ENCODE assay signal across 8 mouse cellular contexts in the genomic region with DNA sequence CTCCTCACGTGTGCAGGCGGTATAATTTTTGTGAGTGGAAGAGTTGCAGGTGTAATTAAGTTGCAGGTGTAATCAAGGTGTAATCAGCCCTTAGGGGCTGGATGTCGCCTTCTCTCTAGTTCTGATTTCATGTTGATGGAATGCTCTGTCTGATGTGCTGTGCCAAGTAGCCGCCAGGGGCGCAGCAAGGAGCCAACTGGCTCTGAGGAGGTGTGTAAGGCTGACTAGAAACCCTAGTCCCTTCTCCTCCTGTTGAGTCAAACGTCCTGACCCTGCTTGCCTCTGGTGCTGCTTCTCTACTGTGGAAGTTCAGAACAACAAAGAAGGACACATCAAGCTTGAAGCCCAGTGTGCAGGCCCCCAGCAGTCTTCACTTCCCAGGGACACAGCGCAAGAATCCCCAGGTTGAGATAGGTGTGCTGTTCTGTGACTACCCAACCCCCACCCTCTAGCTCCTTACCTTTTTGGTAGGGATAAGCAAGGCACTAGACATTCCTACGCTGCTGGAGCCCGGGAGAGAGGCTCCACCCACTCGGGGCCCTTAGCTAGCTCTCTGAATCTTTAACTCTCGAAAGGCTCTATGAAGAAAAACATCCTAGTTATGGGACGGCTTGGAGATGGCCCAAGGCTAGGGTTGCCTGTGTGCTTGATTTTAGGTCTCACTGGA. TPM values are rescaled to one million over a fixed set of nuclear protein-coding genes. Genes with fewer than 3 reads are reported as not detected.
A peak's percentile ranks its signal among the peaks of the same experiment; 100 is the strongest.
DNase-seq lines count a peak whose midpoint lies in the region; ATAC-seq lines count a peak whose summit lies in the region.

No protein-coding gene starts in this region.

- peak; percentile 65 to 67 for DNase-seq in B cell, adult 2 months
- DNase-seq in NIH3T3 (ENCODE audit: low read depth): peak; percentile 82
- DNase-seq in embryo, embryonic 10 days (ENCODE audit: low spot score): peak; percentile 79
- peak; percentile 76 for DNase-seq in thymus, postnatal 14 days

- WGBS in heart, embryonic 11.5 days (ENCODE audit: insufficient replicate concordance): 15% methylated on average over 12 of the region's 12 CpGs
- 19% methylated on average over 12 of the region's 12 CpGs for WGBS in kidney, embryonic 16.5 days
- 23% methylated on average over 12 of the region's 12 CpGs for WGBS in liver, embryonic 16.5 days (ENCODE audit: insufficient replicate concordance)
- WGBS in neural tube, embryonic 14.5 days: 27% methylated on average over 12 of the region's 12 CpGs

- peak overlapping the region; percentile 6; the same call in 1 of the 2 replicates for H3K4me3 ChIP-seq in heart, embryonic 11.5 days (ENCODE audit: low read depth, low read length)
- peak overlapping the region; percentile 9; the same call in 1 of the 2 replicates for H3K4me3 ChIP-seq in kidney, embryonic 16.5 days (ENCODE audit: low read length)
- H3K4me3 ChIP-seq in liver, embryonic 16.5 days (ENCODE audit: low read depth, low read length): peak overlapping the region; percentile 18
- no peak overlapping the region for H3K4me3 ChIP-seq in neural tube, embryonic 14.5 days (ENCODE audit: low read depth, low read length)

- ATAC-seq in heart, embryonic 11.5 days (replicated peaks; ENCODE audit: insufficient number of reproducible peaks, low FRiP score, low TSS enrichment): no peak
- ATAC-seq in kidney, embryonic 16.5 days (ENCODE audit: low FRiP score, low TSS enrichment): peak; percentile 16; the same call in 1 of the 2 replicates
- ATAC-seq in liver, embryonic 16.5 days (ENCODE audit: low read depth): no peak
- ATAC-seq in neural tube, embryonic 14.5 days (ENCODE audit: low read depth): peak; percentile 29; the same call in 1 of the 2 replicates

- H3K9ac ChIP-seq in heart, embryonic 11.5 days (ENCODE audit: low read depth, low read length): no peak overlapping the region
- H3K9ac ChIP-seq in kidney, embryonic 16.5 days (replicated peaks; ENCODE audit: low read length): 0 out of 2 replicates have a peak overlapping the region, but pooled peaks have one; percentile 18
- peak overlapping the region; percentile 29 for H3K9ac ChIP-seq in liver, embryonic 16.5 days (ENCODE audit: low read depth, low read length)
- H3K9ac ChIP-seq in neural tube, embryonic 14.5 days (replicated peaks; ENCODE audit: low read depth, low read length): no peak overlapping the region

- peaks cover 22% of the 10 kb centered on the region for H3K36me3 ChIP-seq in heart, embryonic 11.5 days (ENCODE audit: control insufficient read depth, insufficient read depth, low read length)
- peaks cover 28% of the 10 kb centered on the region for H3K36me3 ChIP-seq in kidney, embryonic 16.5 days (ENCODE audit: insufficient read depth, low read length)
- H3K36me3 ChIP-seq in liver, embryonic 16.5 days (ENCODE audit: control insufficient read depth, insufficient read depth): peaks cover 25% of the 10 kb centered on the region
- H3K36me3 ChIP-seq in neural tube, embryonic 14.5 days (ENCODE audit: control insufficient read depth, insufficient read depth, low read length): peaks cover 24% of the 10 kb centered on the region

- no peaks in the 10 kb centered on the region for H3K9me3 ChIP-seq in heart, embryonic 11.5 days (replicated peaks; ENCODE audit: control insufficient read depth, low read length)
- no peaks in the 10 kb centered on the region for H3K9me3 ChIP-seq in kidney, embryonic 16.5 days (ENCODE audit: low read length)
- H3K9me3 ChIP-seq in liver, embryonic 16.5 days (replicated peaks; ENCODE audit: control insufficient read depth, low read length): no peaks in the 10 kb centered on the region
- H3K9me3 ChIP-seq in neural tube, embryonic 14.5 days (ENCODE audit: control insufficient read depth, low read length): no peaks in the 10 kb centered on the region

- peaks cover 44% of the 10 kb centered on the region for H3K4me1 ChIP-seq in heart, embryonic 11.5 days (ENCODE audit: control insufficient read depth, insufficient read depth, low read length)
- peaks cover 44% of the 10 kb centered on the region for H3K4me1 ChIP-seq in kidney, embryonic 16.5 days (ENCODE audit: insufficient read depth, low read length)
- peaks cover 63% of the 10 kb centered on the region for H3K4me1 ChIP-seq in liver, embryonic 16.5 days (ENCODE audit: control insufficient read depth, low read depth, low read length)
- peaks cover 12% of the 10 kb centered on the region; the same call in 1 of the 2 replicates for H3K4me1 ChIP-seq in neural tube, embryonic 14.5 days (ENCODE audit: control insufficient read depth, insufficient read depth, low read length)

- H3K27ac ChIP-seq in heart, embryonic 11.5 days (ENCODE audit: low read depth, low read length): peak overlapping the region; percentile 65
- peak overlapping the region; percentile 83 for H3K27ac ChIP-seq in kidney, embryonic 16.5 days (ENCODE audit: low read length)
- peak overlapping the region; percentile 75 for H3K27ac ChIP-seq in liver, embryonic 16.5 days (ENCODE audit: low read length)
- H3K27ac ChIP-seq in neural tube, embryonic 14.5 days (ENCODE audit: low read depth, low read length): no peak overlapping the region

- no peaks in the 10 kb centered on the region for H3K27me3 ChIP-seq in heart, embryonic 11.5 days (ENCODE audit: control insufficient read depth, insufficient read depth, low read length)
- no peaks in the 10 kb centered on the region for H3K27me3 ChIP-seq in kidney, embryonic 16.5 days (ENCODE audit: insufficient read depth, low read length)
- H3K27me3 ChIP-seq in liver, embryonic 16.5 days (ENCODE audit: control insufficient read depth, insufficient read depth, low read depth, low read length): no peaks in the 10 kb centered on the region
- no peaks in the 10 kb centered on the region for H3K27me3 ChIP-seq in neural tube, embryonic 14.5 days (ENCODE audit: control insufficient read depth, insufficient read depth, low read length)

- H3K4me2 ChIP-seq in heart, embryonic 11.5 days: peak overlapping the region; percentile 58
- peak overlapping the region; percentile 39 for H3K4me2 ChIP-seq in kidney, embryonic 16.5 days (replicated peaks; ENCODE audit: low read depth, low read length)
- H3K4me2 ChIP-seq in liver, embryonic 16.5 days (ENCODE audit: low read depth, low read length): peak overlapping the region; percentile 97
- no peak overlapping the region for H3K4me2 ChIP-seq in neural tube, embryonic 14.5 days (ENCODE audit: low read depth, low read length)

RNA-seq across cellular contexts. Expression of gene Cers2, which starts 3.0 kb away (rescaled TPM):
- 117 and 125 TPM in 2 replicates for polyA plus RNA-seq in heart, embryonic 11.5 days (2014; fragmentation: Nextera tagmentation; extraction: Ambion mirVana)
- polyA plus RNA-seq in kidney, embryonic 16.5 days (2015; fragmentation: Nextera tagmentation; extraction: Ambion mirVana): 208 and 209 TPM in 2 replicates
- polyA plus RNA-seq in liver, embryonic 16.5 days (2015; fragmentation: Nextera tagmentation; extraction: Ambion mirVana): 111 and 117 TPM in 2 replicates
- polyA plus RNA-seq in neural tube, embryonic 14.5 days (2014; fragmentation: Nextera tagmentation; extraction: Ambion mirVana): 75.0 and 85.1 TPM in 2 replicates

RNA-seq across cellular contexts. Expression of gene Anxa9, which starts 10.6 kb away (rescaled TPM):
- polyA plus RNA-seq in heart, embryonic 11.5 days (2014; fragmentation: Nextera tagmentation; extraction: Ambion mirVana): 0.84 and 1.5 TPM in 2 replicates
- polyA plus RNA-seq in kidney, embryonic 16.5 days (2015; fragmentation: Nextera tagmentation; extraction: Ambion mirVana): 8.6 and 9.4 TPM in 2 replicates
- 2.2 and 2.5 TPM in 2 replicates for polyA plus RNA-seq in liver, embryonic 16.5 days (2015; fragmentation: Nextera tagmentation; extraction: Ambion mirVana)
- 0.18 and 0.28 TPM in 2 replicates for polyA plus RNA-seq in neural tube, embryonic 14.5 days (2014; fragmentation: Nextera tagmentation; extraction: Ambion mirVana)

RNA-seq across cellular contexts. Expression of gene Prune1, which starts 35.7 kb away (rescaled TPM):
- polyA plus RNA-seq in heart, embryonic 11.5 days (2014; fragmentation: Nextera tagmentation; extraction: Ambion mirVana): 24.7 and 32.2 TPM in 2 replicates
- polyA plus RNA-seq in kidney, embryonic 16.5 days (2015; fragmentation: Nextera tagmentation; extraction: Ambion mirVana): 25.8 and 27.4 TPM in 2 replicates
- 8.8 and 9.5 TPM in 2 replicates for polyA plus RNA-seq in liver, embryonic 16.5 days (2015; fragmentation: Nextera tagmentation; extraction: Ambion mirVana)
- 59.1 and 66.7 TPM in 2 replicates for polyA plus RNA-seq in neural tube, embryonic 14.5 days (2014; fragmentation: Nextera tagmentation; extraction: Ambion mirVana)

RNA-seq across cellular contexts. Expression of gene Mindy1, which starts 36.4 kb away (rescaled TPM):
- 24.3 and 25.1 TPM in 2 replicates for polyA plus RNA-seq in heart, embryonic 11.5 days (2014; fragmentation: Nextera tagmentation; extraction: Ambion mirVana)
- 55.8 and 57.0 TPM in 2 replicates for polyA plus RNA-seq in kidney, embryonic 16.5 days (2015; fragmentation: Nextera tagmentation; extraction: Ambion mirVana)
- polyA plus RNA-seq in liver, embryonic 16.5 days (2015; fragmentation: Nextera tagmentation; extraction: Ambion mirVana): 21.5 and 23.2 TPM in 2 replicates
- polyA plus RNA-seq in neural tube, embryonic 14.5 days (2014; fragmentation: Nextera tagmentation; extraction: Ambion mirVana): 37.2 and 47.3 TPM in 2 replicates

RNA-seq across cellular contexts. Expression of gene Setdb1, which starts 39.5 kb away (rescaled TPM):
- 31.6 and 37.6 TPM in 2 replicates for polyA plus RNA-seq in heart, embryonic 11.5 days (2014; fragmentation: Nextera tagmentation; extraction: Ambion mirVana)
- polyA plus RNA-seq in kidney, embryonic 16.5 days (2015; fragmentation: Nextera tagmentation; extraction: Ambion mirVana): 45.5 and 46.7 TPM in 2 replicates
- 12.2 and 13.0 TPM in 2 replicates for polyA plus RNA-seq in liver, embryonic 16.5 days (2015; fragmentation: Nextera tagmentation; extraction: Ambion mirVana)
- polyA plus RNA-seq in neural tube, embryonic 14.5 days (2014; fragmentation: Nextera tagmentation; extraction: Ambion mirVana): 50.4 and 54.3 TPM in 2 replicates

Comparison
In these comparisons a context has a peak if more than half of its experiments do, and no peak if none do; other contexts are left out.
1. ATAC-seq: peak in kidney, embryonic 16.5 days (single experiment) and neural tube, embryonic 14.5 days (single experiment); none in heart, embryonic 11.5 days (single experiment) and liver, embryonic 16.5 days (single experiment).
2. H3K9ac ChIP-seq: peak in kidney, embryonic 16.5 days (single experiment) and liver, embryonic 16.5 days (single experiment); none in heart, embryonic 11.5 days (single experiment) and neural tube, embryonic 14.5 days (single experiment).
3. Peak in every context shown above with its lines, with median percentiles within 50 percentile points of each other: DNase-seq.